Mouse (Mus musculus) spleen, embryonic (tissue): Measurements from ENCODE around the gene Cdx4.

Source experiments
- CTCF ChIA-PET: fragments of 350-600 bp; sonication (Branson Sonifier 250); formaldehyde crosslinking; loops from one replicate; lab custom pipeline; 2022; lab: Charles Lee

Cdx4 gene

GRCm38 (mm10) chrX:103321146-103321545 lies at the start of gene Cdx4:
Gene Cdx4 (plus strand): TSS chrX:103321398.
- CTCF ChIA-PET: no interaction called here

GRCm38 (mm10) chrX:103274325-103274724 lies 46.9 kb upstream of the Cdx4 start:
- CTCF ChIA-PET: interaction anchor here (0.5 kb wide), 1 partner anchor 167 kb away, joined by 5 read pairs; no protein-coding TSS in a partner anchor

DNA sequence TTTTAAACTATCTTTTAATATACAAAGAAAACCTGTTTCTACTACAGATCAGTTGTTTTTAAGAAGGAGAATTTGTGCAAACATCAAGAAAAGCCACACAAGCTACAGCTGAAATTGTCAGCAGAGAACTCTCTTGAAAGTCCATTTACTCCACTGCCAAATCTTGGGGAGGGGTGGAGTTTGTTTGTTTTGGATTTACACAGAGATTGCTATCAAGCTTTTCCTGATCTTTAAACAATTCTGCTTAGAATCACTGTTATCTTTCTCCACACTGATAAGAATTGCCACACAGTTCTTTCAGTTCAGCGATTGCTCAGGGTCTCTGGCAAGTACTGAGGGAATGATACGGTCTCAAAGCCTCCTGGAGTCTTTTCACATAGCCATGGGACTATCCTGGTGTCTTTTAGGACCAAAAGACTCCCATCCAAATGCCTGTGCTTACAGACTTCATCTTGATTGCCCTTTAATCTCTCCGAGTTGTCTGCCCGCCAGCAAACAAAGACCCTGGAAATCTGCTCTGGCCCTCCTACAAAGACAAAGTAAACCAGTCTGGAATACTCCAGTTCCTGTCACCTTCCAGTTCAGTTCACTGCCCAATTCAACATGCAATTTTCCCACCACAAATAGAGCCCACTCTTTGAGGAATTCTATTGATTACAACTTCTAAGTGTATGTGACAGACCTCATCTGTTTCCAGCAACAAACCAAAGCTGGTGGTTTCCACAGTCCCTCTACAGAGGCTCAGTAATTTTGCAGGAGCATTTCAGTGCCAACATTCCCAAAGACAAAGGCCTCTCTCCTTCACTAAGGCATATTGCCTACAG lies 34.1 kb upstream of the Cdx4 start:
- CTCF ChIA-PET: no interaction called here

- CTCF ChIA-PET: no interaction called here
Observed at GRCm38 (mm10) chrX:103287846-103288377, 33.3 kb upstream of the Cdx4 start.

DNA sequence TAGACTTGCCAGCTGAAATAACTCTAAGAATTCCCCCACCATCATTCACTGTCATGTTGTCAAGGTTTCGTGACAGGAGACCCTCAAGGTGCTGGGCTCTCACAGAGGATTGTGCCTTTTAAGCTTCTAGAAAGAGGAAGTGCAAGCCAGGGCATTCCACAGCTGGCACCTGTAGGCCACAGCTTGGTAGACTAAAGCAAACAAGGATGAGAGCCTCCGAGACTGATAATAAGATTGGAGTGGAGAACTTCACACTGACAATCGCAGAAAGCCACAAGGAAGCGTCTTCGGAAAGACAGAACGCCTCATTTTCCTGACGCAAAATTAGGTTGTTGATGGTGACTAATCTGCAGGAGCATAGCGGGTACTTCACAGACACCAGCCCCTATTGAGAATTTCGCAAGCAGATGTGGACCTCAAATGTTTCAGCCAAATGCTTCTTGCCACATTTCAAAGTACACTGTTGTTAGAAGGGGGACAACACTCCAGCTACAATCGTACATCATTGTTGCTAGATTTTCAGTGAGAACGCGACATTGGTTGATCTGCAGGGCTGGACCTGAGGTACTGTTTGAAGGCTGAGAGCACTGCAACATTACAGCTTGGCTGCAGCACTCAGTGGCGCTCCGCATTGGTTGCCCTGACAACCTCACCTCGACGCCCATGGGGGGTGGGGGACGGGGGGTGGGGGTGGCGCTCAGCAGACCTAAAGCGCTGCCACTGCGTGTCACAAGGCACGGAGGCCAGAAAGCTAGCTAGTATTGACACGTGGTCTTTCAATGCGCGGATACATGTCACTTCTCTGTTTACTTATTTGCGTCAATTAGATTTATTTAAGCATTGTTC lies 32.5 kb upstream of the Cdx4 start:
- CTCF ChIA-PET: interaction anchor here (0.7 kb wide), 1 partner anchor 27 kb away, joined by 3 read pairs; no protein-coding TSS in a partner anchor

DNA sequence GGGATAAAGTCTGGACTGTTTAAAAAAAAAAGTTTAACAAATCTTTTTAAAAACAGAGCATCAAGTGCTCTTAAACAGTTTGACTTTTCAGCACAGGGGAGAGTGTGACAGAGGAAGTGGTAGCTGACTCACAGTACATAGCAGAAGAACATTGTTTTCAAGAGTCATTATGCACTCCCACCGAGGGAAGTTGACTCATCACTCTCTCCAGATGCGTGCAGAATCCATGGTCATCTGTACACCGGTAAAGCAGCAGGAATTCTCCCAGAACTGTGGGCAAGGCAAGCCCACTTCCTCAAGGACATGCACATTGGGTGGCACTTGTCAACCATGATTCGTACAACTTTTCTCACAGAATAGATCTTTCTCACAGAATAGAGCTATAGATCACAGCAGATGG lies 22.3 kb upstream of the Cdx4 start:
- CTCF ChIA-PET: no interaction called here

- CTCF ChIA-PET: no interaction called here
Observed at GRCm38 (mm10) chrX:103308262-103308661, 12.9 kb upstream of the Cdx4 start.

- CTCF ChIA-PET: no interaction called here
Observed at GRCm38 (mm10) chrX:103311723-103312122, 9.5 kb upstream of the Cdx4 start.

- CTCF ChIA-PET: no interaction called here
Observed at GRCm38 (mm10) chrX:103314146-103314545, 7.1 kb upstream of the Cdx4 start.

- CTCF ChIA-PET: no interaction called here
Observed at GRCm38 (mm10) chrX:103325900-103326299, 4.7 kb downstream of the Cdx4 start.

DNA sequence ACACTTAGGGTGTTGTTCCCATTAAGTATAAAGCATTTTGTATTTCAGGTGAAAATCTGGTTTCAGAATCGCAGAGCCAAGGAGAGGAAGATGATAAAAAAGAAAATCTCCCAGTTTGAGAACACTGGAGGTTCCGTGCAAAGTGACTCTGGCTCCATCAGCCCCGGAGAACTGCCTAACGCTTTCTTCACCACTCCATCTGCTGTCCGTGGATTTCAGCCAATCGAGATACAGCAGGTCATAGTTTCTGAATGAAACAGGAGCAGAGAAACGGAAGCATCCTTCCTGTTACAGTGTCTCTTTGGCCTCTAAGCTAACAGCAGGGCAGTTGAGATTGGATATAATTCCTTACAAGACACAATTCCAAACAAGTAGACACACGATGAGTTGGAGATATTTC lies 8.2 kb downstream of the Cdx4 start:
- CTCF ChIA-PET: no interaction called here

- CTCF ChIA-PET: no interaction called here
Observed at GRCm38 (mm10) chrX:103331125-103331858, 10.1 kb downstream of the Cdx4 start.

DNA sequence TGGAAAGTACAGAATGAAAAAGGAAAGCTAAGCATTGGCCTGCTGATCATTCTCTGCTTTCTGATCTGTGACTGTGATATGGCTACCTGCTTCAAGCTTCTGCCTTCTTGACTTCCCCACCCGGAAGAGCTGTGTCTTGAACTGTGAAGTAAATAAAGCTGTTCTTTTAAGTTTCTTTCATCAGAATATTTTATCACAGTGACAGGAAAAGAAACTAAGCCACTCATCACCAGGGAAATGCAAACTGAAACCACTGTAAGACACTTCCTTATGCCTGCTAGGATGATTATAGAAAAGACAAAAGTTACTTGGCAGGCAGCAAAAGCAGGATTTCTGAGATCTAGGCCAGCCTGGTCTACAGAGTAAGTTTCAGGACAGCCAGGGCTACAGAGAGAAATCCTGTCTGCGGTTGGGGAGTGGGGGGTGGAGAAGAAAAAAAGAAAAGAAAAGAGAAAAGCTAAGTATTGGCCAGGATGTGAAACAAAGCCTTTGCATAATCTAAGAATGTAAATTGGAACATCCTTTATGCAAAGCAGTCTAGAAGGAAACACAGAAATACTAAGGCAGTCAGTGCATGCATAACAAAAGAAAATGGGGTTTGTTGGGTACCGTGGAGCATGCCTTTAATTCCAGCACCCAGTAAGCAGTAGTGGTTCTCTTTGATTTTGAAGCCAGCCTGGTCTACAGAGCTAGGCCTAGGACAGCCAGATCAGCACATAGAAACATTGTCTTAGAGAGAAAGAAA lies 20.3 kb downstream of the Cdx4 start:
- CTCF ChIA-PET: no interaction called here

DNA sequence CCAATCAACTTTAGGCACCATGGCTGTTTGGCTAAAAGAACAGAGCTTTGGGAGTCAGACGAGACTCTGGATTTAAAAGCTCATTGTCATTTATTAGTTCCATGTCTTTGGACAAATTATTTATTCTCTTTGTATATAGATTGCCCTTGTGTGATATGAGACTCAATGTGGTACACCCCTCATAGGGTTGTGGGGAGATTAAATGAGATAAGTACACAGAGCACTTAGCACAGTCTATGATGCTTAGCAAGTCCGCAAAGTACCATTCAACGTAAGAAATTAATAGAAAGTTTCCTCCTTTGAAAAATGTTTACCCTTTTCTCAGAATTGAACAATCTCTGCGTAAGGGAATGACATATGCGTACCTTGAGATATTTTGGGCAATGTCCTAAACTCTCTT lies 34.6 kb downstream of the Cdx4 start:
- CTCF ChIA-PET: no interaction called here

GRCm38 (mm10) chrX:103356287-103356686 lies 35.1 kb downstream of the Cdx4 start, which contains the start of gene Chic1:
Gene Chic1 (plus strand): TSS chrX:103356476.
- CTCF ChIA-PET: no interaction called here

DNA sequence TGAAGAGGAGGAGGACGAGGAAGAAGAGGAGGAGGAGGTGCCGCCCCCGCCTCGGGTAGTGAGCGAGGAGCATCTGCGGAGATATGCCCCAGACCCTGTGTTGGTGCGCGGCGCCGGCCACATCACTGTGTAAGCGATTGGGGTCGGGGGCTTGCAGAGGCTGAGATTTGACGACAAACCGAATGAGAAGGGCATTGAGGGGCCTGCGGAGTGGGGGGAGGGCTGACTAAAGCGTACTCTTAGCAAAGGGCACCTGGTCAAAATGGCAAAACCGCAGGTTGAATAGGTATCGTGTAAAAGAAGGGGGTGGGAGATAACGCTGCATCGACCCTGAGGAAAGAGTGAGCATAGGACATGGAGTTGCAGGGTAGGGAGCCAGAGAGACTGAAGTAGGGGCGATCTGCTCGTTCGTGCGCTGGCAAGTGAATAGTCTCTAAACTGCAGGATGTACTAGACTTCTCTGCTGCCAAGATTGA lies 35.6 kb downstream of the Cdx4 start:
- CTCF ChIA-PET: no interaction called here

- CTCF ChIA-PET: no interaction called here
Observed at GRCm38 (mm10) chrX:103366201-103366600, 45.0 kb downstream of the Cdx4 start.

- CTCF ChIA-PET: no interaction called here
Observed at GRCm38 (mm10) chrX:103368650-103369049, 47.5 kb downstream of the Cdx4 start.

- CTCF ChIA-PET: no interaction called here
Observed at GRCm38 (mm10) chrX:103371221-103371620, 50.0 kb downstream of the Cdx4 start.

DNA sequence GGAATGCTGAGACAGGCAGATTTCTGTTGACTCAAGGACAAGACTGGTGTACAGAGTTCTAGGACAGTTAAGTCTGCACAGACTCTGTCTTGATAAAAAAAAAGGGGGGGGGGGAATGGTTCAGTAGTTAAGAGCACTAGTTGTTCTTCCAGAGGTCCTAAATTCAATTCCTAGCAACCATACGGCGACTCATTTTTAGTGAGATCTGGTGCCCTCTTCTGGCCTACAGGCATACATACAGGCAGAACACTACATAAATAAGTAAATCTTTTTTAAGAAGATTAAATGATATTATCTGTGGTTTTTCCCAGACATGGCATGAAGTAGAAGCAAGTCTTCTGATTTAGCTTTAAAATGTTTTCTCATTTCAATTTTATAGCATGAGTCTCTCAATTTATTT lies 50.4 kb downstream of the Cdx4 start:
- CTCF ChIA-PET: no interaction called here

DNA sequence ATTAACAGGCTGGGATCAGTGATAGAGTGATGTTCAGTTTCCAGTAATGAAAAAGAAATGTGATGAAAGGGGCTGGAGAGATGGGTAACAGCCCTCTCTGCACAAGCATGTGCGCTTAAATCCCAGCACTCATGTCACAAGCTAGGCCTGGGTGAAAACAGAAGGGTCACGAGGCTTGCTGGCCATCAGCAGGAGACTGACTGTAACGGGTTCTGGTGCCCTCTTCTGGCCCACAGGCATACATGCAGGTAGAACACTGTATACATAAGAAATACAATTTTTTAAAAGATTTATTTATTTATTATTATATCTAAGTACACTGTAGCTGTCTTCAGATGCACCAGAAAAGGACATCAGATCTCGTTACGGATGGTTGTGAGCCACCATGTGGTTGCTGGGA lies 53.1 kb downstream of the Cdx4 start:
- CTCF ChIA-PET: no interaction called here
